Mouse (Mus musculus): ENCODE data around the gene Dusp10. TPM values are rescaled to one million over a fixed set of nuclear protein-coding genes. Genes with fewer than 3 reads are reported as not detected.

Dusp10 gene
- polyA plus RNA-seq, 1 experiment from 2014 or later: 14.4 TPM

GRCm38 (mm10) chr1:184034011-184034557 is 21.0 kb downstream of the Dusp10 start, which contains the start of gene 1700056E22Rik:
1700056E22Rik (minus strand) TSS chr1:184034301.
- H3K9me3 ChIP-seq (replicated peaks; ENCODE audit: control insufficient read depth, low read length): no peaks in the 10 kb centered on the region
- H3K9ac ChIP-seq (ENCODE audit: low read depth, low read length): peak within 1 kb of the TSS; percentile 96
- H3K36me3 ChIP-seq (ENCODE audit: control insufficient read depth, insufficient read depth, low read length): peaks cover 4% of the 10 kb centered on the region; the same call in 1 of the 2 replicates
- H3K27me3 ChIP-seq (ENCODE audit: control insufficient read depth, insufficient read depth, low read length): no peaks in the 10 kb centered on the region
- peak within 1 kb of the TSS; percentile 87 for H3K4me2 ChIP-seq
- H3K4me1 ChIP-seq (ENCODE audit: control insufficient read depth, insufficient read depth, low read length): peaks cover 17% of the 10 kb centered on the region
- peak within 1 kb of the TSS; percentile 74 for H3K4me3 ChIP-seq (ENCODE audit: low read depth, low read length)
- peak within 1 kb of the TSS; percentile 98 for H3K27ac ChIP-seq (ENCODE audit: low read depth, low read length)
- under 1% methylated on average over 38 of the region's 38 CpGs for WGBS (ENCODE audit: insufficient replicate concordance)
- peak; percentile 99 for ATAC-seq (replicated peaks; ENCODE audit: insufficient number of reproducible peaks, low FRiP score, low TSS enrichment)

GRCm38 (mm10) chr1:184034741-184035181 is 21.7 kb downstream of the Dusp10 start:
- peak overlapping the region; percentile 80 for H3K4me2 ChIP-seq
- no peak for ATAC-seq (replicated peaks; ENCODE audit: insufficient number of reproducible peaks, low FRiP score, low TSS enrichment)
- 1% methylated on average over 12 of the region's 12 CpGs for WGBS (ENCODE audit: insufficient replicate concordance)
- peak overlapping the region; percentile 74 for H3K4me3 ChIP-seq (ENCODE audit: low read depth, low read length)
- no peaks in the 10 kb centered on the region for H3K9me3 ChIP-seq (replicated peaks; ENCODE audit: control insufficient read depth, low read length)
- peak overlapping the region; percentile 76 for H3K9ac ChIP-seq (ENCODE audit: low read depth, low read length)
- peak overlapping the region; percentile 98 for H3K27ac ChIP-seq (ENCODE audit: low read depth, low read length)
- H3K4me1 ChIP-seq (ENCODE audit: control insufficient read depth, insufficient read depth, low read length): peaks cover 22% of the 10 kb centered on the region
- peaks cover 4% of the 10 kb centered on the region; the same call in 1 of the 2 replicates for H3K36me3 ChIP-seq (ENCODE audit: control insufficient read depth, insufficient read depth, low read length)
- H3K27me3 ChIP-seq (ENCODE audit: control insufficient read depth, insufficient read depth, low read length): no peaks in the 10 kb centered on the region

GRCm38 (mm10) chr1:184035346-184035903 is 22.3 kb downstream of the Dusp10 start:
- H3K9me3 ChIP-seq (replicated peaks; ENCODE audit: control insufficient read depth, low read length): no peaks in the 10 kb centered on the region
- H3K27me3 ChIP-seq (ENCODE audit: control insufficient read depth, insufficient read depth, low read length): no peaks in the 10 kb centered on the region
- WGBS (ENCODE audit: insufficient replicate concordance): 5% methylated on average over 12 of the region's 12 CpGs
- peak overlapping the region; percentile 98 for H3K27ac ChIP-seq (ENCODE audit: low read depth, low read length)
- H3K36me3 ChIP-seq (ENCODE audit: control insufficient read depth, insufficient read depth, low read length): peaks cover 4% of the 10 kb centered on the region; the same call in 1 of the 2 replicates
- H3K4me1 ChIP-seq (ENCODE audit: control insufficient read depth, insufficient read depth, low read length): peaks cover 22% of the 10 kb centered on the region
- H3K4me2 ChIP-seq: peak overlapping the region; percentile 80
- H3K9ac ChIP-seq (ENCODE audit: low read depth, low read length): peak overlapping the region; percentile 73
- no peak for ATAC-seq (replicated peaks; ENCODE audit: insufficient number of reproducible peaks, low FRiP score, low TSS enrichment)
- peak overlapping the region; percentile 74 for H3K4me3 ChIP-seq (ENCODE audit: low read depth, low read length)

DNA sequence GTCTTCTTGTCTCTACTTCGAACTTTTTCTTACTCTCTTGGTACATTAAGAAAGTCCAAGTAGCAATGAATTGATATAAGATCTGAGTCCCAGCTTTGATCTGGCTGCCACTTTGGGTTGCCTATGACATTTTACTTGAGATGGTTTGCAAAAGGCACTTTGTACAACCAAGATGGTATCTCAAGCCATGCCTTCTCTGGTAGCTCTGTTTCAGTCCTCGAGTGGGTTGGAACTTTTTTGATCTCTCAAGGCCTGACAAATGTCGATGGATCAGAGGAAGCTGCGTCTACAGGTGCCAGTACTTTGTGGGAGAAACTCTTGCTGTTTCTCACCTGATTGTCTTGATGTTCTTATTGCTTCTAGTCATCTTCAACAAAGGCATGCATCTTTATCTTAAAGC is 24.7 kb downstream of the Dusp10 start:
- peaks cover 29% of the 10 kb centered on the region for H3K4me1 ChIP-seq (ENCODE audit: control insufficient read depth, insufficient read depth, low read length)
- H3K9me3 ChIP-seq (replicated peaks; ENCODE audit: control insufficient read depth, low read length): no peaks in the 10 kb centered on the region
- no peak overlapping the region for H3K27ac ChIP-seq (ENCODE audit: low read depth, low read length)
- H3K4me3 ChIP-seq (ENCODE audit: low read depth, low read length): no peak overlapping the region
- H3K4me2 ChIP-seq: no peak overlapping the region; the same call in 1 of the 2 replicates
- no peak overlapping the region for H3K9ac ChIP-seq (ENCODE audit: low read depth, low read length)
- no peaks in the 10 kb centered on the region for H3K27me3 ChIP-seq (ENCODE audit: control insufficient read depth, insufficient read depth, low read length)
- peaks cover 4% of the 10 kb centered on the region; the same call in 1 of the 2 replicates for H3K36me3 ChIP-seq (ENCODE audit: control insufficient read depth, insufficient read depth, low read length)
- no peak for ATAC-seq (replicated peaks; ENCODE audit: insufficient number of reproducible peaks, low FRiP score, low TSS enrichment)
- WGBS (ENCODE audit: insufficient replicate concordance): 78% methylated on average over 4 of the region's 4 CpGs

DNA sequence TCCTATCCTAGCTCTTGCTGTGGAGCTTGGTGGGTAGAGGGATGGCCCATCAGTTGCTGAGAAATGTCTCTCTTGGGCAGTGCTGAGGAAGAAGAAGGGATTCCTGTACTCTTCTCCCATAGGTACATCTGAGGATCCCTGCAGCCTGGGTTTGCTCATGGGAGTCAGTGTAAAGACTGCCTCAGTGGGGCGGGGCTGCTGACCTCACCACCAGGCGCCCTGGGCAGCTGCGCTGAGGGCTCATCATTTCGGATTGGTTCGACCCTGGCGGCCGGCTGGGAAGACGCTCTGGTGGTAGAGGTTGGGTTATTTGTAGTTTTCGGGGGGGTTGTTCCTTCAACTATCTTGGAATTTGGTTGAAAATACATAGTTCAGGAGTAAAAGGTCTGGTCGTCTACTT is 26.2 kb downstream of the Dusp10 start:
- Histone ChIP-seq H3K27me3 (ENCODE audit: control insufficient read depth, insufficient read depth, low read length) (no peaks in the 10 kb centered on the region), H3K9ac (ENCODE audit: low read depth, low read length) (no peak overlapping the region), H3K27ac (ENCODE audit: low read depth, low read length) (no peak overlapping the region), H3K4me2 (no peak overlapping the region), H3K36me3 (ENCODE audit: control insufficient read depth, insufficient read depth, low read length) (peaks cover 4% of the 10 kb centered on the region; the same call in 1 of the 2 replicates), H3K4me3 (ENCODE audit: low read depth, low read length) (no peak overlapping the region), H3K4me1 (ENCODE audit: control insufficient read depth, insufficient read depth, low read length) (peaks cover 28% of the 10 kb centered on the region), H3K9me3 (replicated peaks; ENCODE audit: control insufficient read depth, low read length) (no peaks in the 10 kb centered on the region)
- 85% methylated on average over 10 of the region's 10 CpGs for WGBS (ENCODE audit: insufficient replicate concordance)
- ATAC-seq (replicated peaks; ENCODE audit: insufficient number of reproducible peaks, low FRiP score, low TSS enrichment): no peak

GRCm38 (mm10) chr1:184040181-184040580 is 27.1 kb downstream of the Dusp10 start:
- Histone ChIP-seq H3K9me3 (replicated peaks; ENCODE audit: control insufficient read depth, low read length) (no peaks in the 10 kb centered on the region), H3K9ac (ENCODE audit: low read depth, low read length) (no peak overlapping the region), H3K36me3 (ENCODE audit: control insufficient read depth, insufficient read depth, low read length) (peaks cover 4% of the 10 kb centered on the region; the same call in 1 of the 2 replicates), H3K4me3 (ENCODE audit: low read depth, low read length) (no peak overlapping the region), H3K4me2 (peak overlapping the region; percentile 16; the same call in 1 of the 2 replicates), H3K4me1 (ENCODE audit: control insufficient read depth, insufficient read depth, low read length) (peaks cover 28% of the 10 kb centered on the region), H3K27me3 (ENCODE audit: control insufficient read depth, insufficient read depth, low read length) (no peaks in the 10 kb centered on the region), H3K27ac (ENCODE audit: low read depth, low read length) (0 out of 2 replicates have a peak overlapping the region, but pooled peaks have one; percentile 88)
- 92% methylated on average over 11 of the region's 11 CpGs for WGBS (ENCODE audit: insufficient replicate concordance)
- ATAC-seq (replicated peaks; ENCODE audit: insufficient number of reproducible peaks, low FRiP score, low TSS enrichment): no peak

DNA sequence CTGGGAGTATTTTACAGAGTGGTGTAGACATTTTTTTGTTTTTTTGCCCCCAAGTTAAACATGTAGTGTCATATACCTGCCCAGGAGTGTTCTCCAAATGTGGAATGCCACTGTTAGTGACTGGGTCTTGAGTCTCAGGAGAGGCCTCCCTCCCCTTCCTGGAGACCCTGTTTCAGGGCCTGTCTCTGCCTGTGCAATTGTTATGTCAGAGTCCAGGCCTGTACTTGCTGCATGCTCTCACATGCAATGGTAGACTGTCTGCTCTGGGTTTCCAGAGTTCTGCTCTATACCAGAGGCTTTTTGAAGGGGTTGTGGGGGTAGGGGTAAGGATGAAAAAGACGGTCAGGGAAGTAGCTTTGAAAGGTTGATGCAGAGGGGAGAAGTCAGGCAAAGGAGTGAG is 27.8 kb downstream of the Dusp10 start:
- no peaks in the 10 kb centered on the region for H3K9me3 ChIP-seq (replicated peaks; ENCODE audit: control insufficient read depth, low read length)
- no peak for ATAC-seq (replicated peaks; ENCODE audit: insufficient number of reproducible peaks, low FRiP score, low TSS enrichment)
- WGBS (ENCODE audit: insufficient replicate concordance): 74% methylated on average over 1 of the region's 1 CpGs
- no peak overlapping the region for H3K9ac ChIP-seq (ENCODE audit: low read depth, low read length)
- peaks cover 4% of the 10 kb centered on the region; the same call in 1 of the 2 replicates for H3K36me3 ChIP-seq (ENCODE audit: control insufficient read depth, insufficient read depth, low read length)
- peaks cover 25% of the 10 kb centered on the region for H3K4me1 ChIP-seq (ENCODE audit: control insufficient read depth, insufficient read depth, low read length)
- H3K27ac ChIP-seq (ENCODE audit: low read depth, low read length): peak overlapping the region; percentile 88
- no peaks in the 10 kb centered on the region for H3K27me3 ChIP-seq (ENCODE audit: control insufficient read depth, insufficient read depth, low read length)
- no peak overlapping the region; the same call in 1 of the 2 replicates for H3K4me2 ChIP-seq
- H3K4me3 ChIP-seq (ENCODE audit: low read depth, low read length): no peak overlapping the region

DNA sequence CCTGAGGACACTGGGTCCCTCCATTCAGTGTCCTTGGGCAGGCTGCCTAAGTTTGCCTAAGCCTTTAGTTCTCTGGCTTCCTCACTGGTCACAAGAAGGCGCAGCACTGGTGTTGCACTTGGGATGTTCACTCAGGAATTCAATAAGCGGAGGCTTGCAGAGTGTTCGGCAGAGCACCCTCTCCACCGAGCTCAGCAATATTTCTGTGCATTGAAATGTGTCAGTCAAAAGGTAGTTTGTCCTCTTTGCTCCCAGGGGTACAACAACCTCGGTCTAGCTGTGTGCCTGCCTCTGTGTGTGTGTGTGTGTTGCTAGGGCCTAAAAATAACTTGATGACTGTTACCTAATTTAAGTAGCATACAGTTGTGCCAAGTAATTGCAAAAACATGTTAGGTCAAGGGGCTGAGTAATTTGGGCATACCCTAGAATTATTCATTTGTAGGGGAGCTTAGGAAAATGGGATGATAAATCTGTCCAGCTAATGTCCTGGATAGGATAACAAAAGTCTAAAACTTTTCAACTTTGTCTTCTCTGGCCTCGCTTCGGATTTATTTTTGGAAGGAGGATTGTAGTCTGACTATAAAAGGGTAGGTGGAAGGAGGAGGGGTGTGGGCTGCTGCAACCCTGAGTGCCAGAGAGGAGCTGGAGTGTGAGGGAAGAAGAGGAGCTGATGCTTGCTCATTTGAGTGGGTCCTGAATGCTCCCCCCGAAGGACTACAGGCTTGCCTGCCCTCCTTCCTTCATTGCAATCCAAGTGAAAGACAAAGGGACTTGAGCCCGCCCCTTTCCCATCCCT is 28.9 kb downstream of the Dusp10 start:
- Histone ChIP-seq H3K9ac (ENCODE audit: low read depth, low read length) (peak overlapping the region; percentile 43), H3K4me3 (ENCODE audit: low read depth, low read length) (no peak overlapping the region), H3K4me1 (ENCODE audit: control insufficient read depth, insufficient read depth, low read length) (peaks cover 17% of the 10 kb centered on the region; the same call in 1 of the 2 replicates), H3K27me3 (ENCODE audit: control insufficient read depth, insufficient read depth, low read length) (no peaks in the 10 kb centered on the region), H3K4me2 (peak overlapping the region; percentile 14), H3K27ac (ENCODE audit: low read depth, low read length) (peak overlapping the region; percentile 88), H3K9me3 (replicated peaks; ENCODE audit: control insufficient read depth, low read length) (no peaks in the 10 kb centered on the region), H3K36me3 (ENCODE audit: control insufficient read depth, insufficient read depth, low read length) (peaks cover 4% of the 10 kb centered on the region; the same call in 1 of the 2 replicates)
- peak; percentile 62; the same call in 1 of the 2 replicates for ATAC-seq (replicated peaks; ENCODE audit: insufficient number of reproducible peaks, low FRiP score, low TSS enrichment)
- WGBS (ENCODE audit: insufficient replicate concordance): 39% methylated on average over 9 of the region's 9 CpGs
